Mouse (Mus musculus) MEL (cell line): ENCODE results near the gene Pigt. TPM values are rescaled to one million over a fixed set of nuclear protein-coding genes. Genes with fewer than 3 reads are reported as not detected.

ENCODE experiments used
- DNase-seq: peaks from one replicate; pipeline ENCODE4 v3.0.0; 2011; ENCODE audit warnings: low read depth, low spot score
- H3K27ac ChIP-seq: 2 replicates; pipeline ENCODE4 v1.5.1; 2012; ENCODE audit warnings: low read depth, mild to moderate bottlenecking, control low read depth, low read length, moderate library complexity; ENCODE audit not compliant: control insufficient read depth
- H3K27me3 ChIP-seq, 2 experiments: fragments of 150-350 bp in 1 of 2; sonication (generic) in 1 of 2; 2 replicates each; pipeline ENCODE4 v1.6.1; 2012; ENCODE audit warnings: low read length in 2 of 2, mild to moderate bottlenecking in 2 of 2, improper control_type of control experiment in 1 of 2, moderate library complexity in 1 of 2; ENCODE audit not compliant: insufficient read depth in 2 of 2, control insufficient read depth in 1 of 2
- H3K36me3 ChIP-seq, 2 experiments: 2 replicates each; pipeline ENCODE4 v1.6.1; 2012 to 2014; ENCODE audit warnings: low read length in 2 of 2, improper control_type of control experiment in 1 of 2, inconsistent platforms in 1 of 2, mild to moderate bottlenecking in 1 of 2; ENCODE audit not compliant: insufficient read depth in 2 of 2, control insufficient read depth in 1 of 2
- H3K4me1 ChIP-seq, 2 experiments: fragments of 150-350 bp in 1 of 2; sonication (generic) in 1 of 2; 2 replicates each; pipeline ENCODE4 v1.6.1; 2012; ENCODE audit warnings: low read length in 2 of 2, improper control_type of control experiment in 1 of 2, mild to moderate bottlenecking in 1 of 2; ENCODE audit not compliant: insufficient read depth in 2 of 2, control insufficient read depth in 1 of 2
- H3K4me3 ChIP-seq, 2 experiments: fragments of 150-350 bp in 1 of 2; sonication (generic) in 1 of 2; 2 replicates each; pipeline ENCODE4 v1.5.1; 2012; ENCODE audit warnings: low read depth in 2 of 2, low read length in 2 of 2, mild to moderate bottlenecking in 2 of 2, moderate library complexity in 2 of 2, control low read depth in 1 of 2, improper control_type of control experiment in 1 of 2; ENCODE audit not compliant: control insufficient read depth in 1 of 2, insufficient read depth in 1 of 2
- H3K79me2 ChIP-seq: 2 replicates; pipeline ENCODE4 v1.6.1; 2012; ENCODE audit warnings: mild to moderate bottlenecking, low read length, moderate library complexity; ENCODE audit not compliant: control insufficient read depth, poor library complexity, insufficient read depth
- H3K9ac ChIP-seq: 2 replicates; pipeline ENCODE4 v1.6.1; 2012; ENCODE audit warnings: low read depth, mild to moderate bottlenecking, control low read depth, low read length, moderate library complexity; ENCODE audit not compliant: control insufficient read depth, poor library complexity, severe bottlenecking
- H3K9me3 ChIP-seq: fragments of 150-350 bp; sonication (generic); replicated peaks from 2 replicates; pipeline ENCODE4 v1.6.1; 2012; ENCODE audit warnings: mild to moderate bottlenecking, low read length, improper control_type of control experiment, moderate library complexity; ENCODE audit not compliant: insufficient read depth
- MYB ChIP-seq: IDR thresholded peaks from 2 replicates; pipeline ENCODE4 v1.6.1; 2011; ENCODE audit warnings: mild to moderate bottlenecking, low read depth, low read length, improper control_type of control experiment
- MYC ChIP-seq: IDR thresholded peaks from 2 replicates; pipeline ENCODE4 v1.6.1; 2011; ENCODE audit warnings: low read depth, mild to moderate bottlenecking, low read length, improper control_type of control experiment, moderate library complexity
- NELFE ChIP-seq: IDR thresholded peaks from 2 replicates; pipeline ENCODE4 v1.6.1; 2011; ENCODE audit warnings: low read depth, low read length, improper control_type of control experiment
- ZMIZ1 ChIP-seq: IDR thresholded peaks from 2 replicates; pipeline ENCODE4 v1.6.1; 2012; ENCODE audit warnings: low read depth, mild to moderate bottlenecking, inconsistent platforms, low read length, improper control_type of control experiment, moderate library complexity
- polyA plus RNA-seq, 2 experiments: library from polyadenylated mRNA; stranded (reverse) in 1 of 2; unstranded in 1 of 2; fragments of >175 nt in 1 of 2; fragments of >200 nt in 1 of 2; gene quantifications; 2 replicates each; pipeline versions ENCODE4 v1.2.1 to v1.2.4; 2012; ENCODE audit warnings: low replicate concordance in 2 of 2, low read depth in 1 of 2; ENCODE audit not compliant: insufficient read length in 2 of 2, insufficient read depth in 1 of 2, missing spikeins in 1 of 2
- total RNA-seq: library from RNA; depleted of rRNA; stranded (reverse); fragments of 300-350 nt; gene quantifications from 2 replicates; pipeline ENCODE4 v1.2.3, GENCODE M21; 2012; rRNA removed

Gene Pigt
- total and polyA plus RNA-seq, 3 experiments = 39.8 to 115 TPM; not detected in 1

- Histone ChIP-seq H3K9me3 (no peaks in the 10 kb centered on the region), H3K36me3 (no peaks in the 10 kb centered on the region), H3K27ac (no peak overlapping the region), H3K79me2 (no peaks in the 10 kb centered on the region), H3K4me1 (no peaks in the 10 kb centered on the region), H3K27me3 (peaks cover 5 to 8% of the 10 kb centered on the region in 2 experiments), H3K9ac (no peak overlapping the region), H3K4me3 (no peak overlapping the region)
- TF ChIP-seq MYC = no peak
- no peak for TF ChIP-seq ZMIZ1
- no peak for DNase-seq
Measured at GRCm38 (mm10) chr2:164550895-164551269, 53.6 kb downstream of the Pigt start.

- H3K4me3 ChIP-seq = no peak overlapping the region
- H3K9ac ChIP-seq = no peak overlapping the region
- no peaks in the 10 kb centered on the region for H3K9me3 ChIP-seq
- H3K36me3 ChIP-seq = no peaks in the 10 kb centered on the region
- no peak overlapping the region for H3K27ac ChIP-seq
- H3K4me1 ChIP-seq = no peaks in the 10 kb centered on the region
- no peaks in the 10 kb centered on the region for H3K79me2 ChIP-seq
- no peak for TF ChIP-seq ZMIZ1
- TF ChIP-seq MYB = no peak
- no peak for TF ChIP-seq NELFE
- no peak for DNase-seq
- H3K27me3 ChIP-seq = peaks cover 5 to 13% of the 10 kb centered on the region in 2 experiments
Measured at GRCm38 (mm10) chr2:164551502-164551901, 54.2 kb downstream of the Pigt start.

Other genes with a start within 250 kb of the Pigt start
- gene Svs3b, start 240.9 kb upstream of the Pigt start, total RNA-seq = not detected in 2 replicates
- gene Svs3b, start 240.9 kb upstream of the Pigt start, polyA plus RNA-seq = not detected
- not detected in 2 replicates for gene Svs4, start 219.1 kb upstream of the Pigt start, total RNA-seq
- gene Svs4, start 219.1 kb upstream of the Pigt start, polyA plus RNA-seq = not detected
- not detected in 2 replicates for gene Svs3a, start 208.3 kb upstream of the Pigt start, total RNA-seq
- not detected for gene Svs3a, start 208.3 kb upstream of the Pigt start, polyA plus RNA-seq
- gene Svs6, start 180.8 kb upstream of the Pigt start, total RNA-seq = not detected in 2 replicates
- not detected for gene Svs6, start 180.8 kb upstream of the Pigt start, polyA plus RNA-seq
- gene Svs5, start 164.8 kb upstream of the Pigt start, total RNA-seq = not detected in 2 replicates
- gene Svs5, start 164.8 kb upstream of the Pigt start, polyA plus RNA-seq = not detected
- not detected in 2 replicates for gene Slpi, start 108.4 kb upstream of the Pigt start, total RNA-seq
- not detected for gene Slpi, start 108.4 kb upstream of the Pigt start, polyA plus RNA-seq
- not detected in 2 replicates for gene Rbpjl, start 94.4 kb upstream of the Pigt start, total RNA-seq
- gene Rbpjl, start 94.4 kb upstream of the Pigt start, polyA plus RNA-seq = under 1 TPM in 1 of 2 experiments, not detected in 1; 0.07 TPM
- gene Matn4, start 92.4 kb upstream of the Pigt start, total RNA-seq = not detected in 2 replicates
- not detected for gene Matn4, start 92.4 kb upstream of the Pigt start, polyA plus RNA-seq
- gene Sdc4, start 53.6 kb upstream of the Pigt start, total RNA-seq = not detected in 2 replicates
- not detected for gene Sdc4, start 53.6 kb upstream of the Pigt start, polyA plus RNA-seq
- 94.3 and 96.5 TPM in 2 replicates for gene Sys1, start 40.6 kb upstream of the Pigt start, total RNA-seq
- gene Sys1, start 40.6 kb upstream of the Pigt start, polyA plus RNA-seq = 10 to 100 TPM in 1 of 2 experiments, not detected in 1; 85.8 TPM
- 1.0 TPM in 1 of 2 replicates, not detected in the other for gene Gm20458, start 36.6 kb upstream of the Pigt start, total RNA-seq
- 10 to 100 TPM in 1 of 2 experiments, not detected in 1; 19.2 TPM for gene Gm20458, start 36.6 kb upstream of the Pigt start, polyA plus RNA-seq
- not detected in 2 replicates for gene Trp53tg5, start 23.8 kb upstream of the Pigt start, total RNA-seq
- gene Trp53tg5, start 23.8 kb upstream of the Pigt start, polyA plus RNA-seq = under 1 TPM in 1 of 2 experiments, not detected in 1; 0.13 TPM
- gene Dbndd2, start 11.4 kb upstream of the Pigt start, total RNA-seq = 11.9 and 13.1 TPM in 2 replicates
- 1 to 10 TPM in 1 of 2 experiments, not detected in 1; 6.9 TPM for gene Dbndd2, start 11.4 kb upstream of the Pigt start, polyA plus RNA-seq
- gene Wfdc2, start 64.9 kb downstream of the Pigt start, total RNA-seq = not detected in 2 replicates
- gene Wfdc2, start 64.9 kb downstream of the Pigt start, polyA plus RNA-seq = not detected
- not detected in 2 replicates for gene Spint3, start 75.9 kb downstream of the Pigt start, total RNA-seq
- gene Spint3, start 75.9 kb downstream of the Pigt start, polyA plus RNA-seq = not detected
- gene Wfdc6a, start 87.9 kb downstream of the Pigt start, total RNA-seq = not detected in 2 replicates
- not detected for gene Wfdc6a, start 87.9 kb downstream of the Pigt start, polyA plus RNA-seq
- gene Eppin, start 96.1 kb downstream of the Pigt start, total RNA-seq = not detected in 2 replicates
- gene Eppin, start 96.1 kb downstream of the Pigt start, polyA plus RNA-seq = not detected
- gene Wfdc6b, start 116.0 kb downstream of the Pigt start, total RNA-seq = not detected in 2 replicates
- not detected for gene Wfdc6b, start 116.0 kb downstream of the Pigt start, polyA plus RNA-seq
- gene Wfdc8, start 116.1 kb downstream of the Pigt start, total RNA-seq = not detected in 2 replicates
- gene Wfdc8, start 116.1 kb downstream of the Pigt start, polyA plus RNA-seq = not detected
- gene Wfdc16, start 141.3 kb downstream of the Pigt start, total RNA-seq = not detected in 2 replicates
- gene Wfdc16, start 141.3 kb downstream of the Pigt start, polyA plus RNA-seq = not detected
- not detected in 2 replicates for gene Wfdc10, start 158.5 kb downstream of the Pigt start, total RNA-seq
- gene Wfdc10, start 158.5 kb downstream of the Pigt start, polyA plus RNA-seq = not detected
- not detected in 2 replicates for gene Wfdc9, start 159.1 kb downstream of the Pigt start, total RNA-seq
- not detected for gene Wfdc9, start 159.1 kb downstream of the Pigt start, polyA plus RNA-seq
- gene Wfdc11, start 176.6 kb downstream of the Pigt start, total RNA-seq = not detected in 2 replicates
- not detected for gene Wfdc11, start 176.6 kb downstream of the Pigt start, polyA plus RNA-seq
- gene Wfdc13, start 187.6 kb downstream of the Pigt start, total RNA-seq = 0.12 TPM in 1 of 2 replicates, not detected in the other
- not detected for gene Wfdc13, start 187.6 kb downstream of the Pigt start, polyA plus RNA-seq
- gene Spint4, start 201.0 kb downstream of the Pigt start, total RNA-seq = not detected in 2 replicates
- not detected for gene Spint4, start 201.0 kb downstream of the Pigt start, polyA plus RNA-seq
- gene Spint5, start 217.8 kb downstream of the Pigt start, total RNA-seq = not detected in 2 replicates
- gene Spint5, start 217.8 kb downstream of the Pigt start, polyA plus RNA-seq = not detected
- gene Wfdc3, start 248.4 kb downstream of the Pigt start, total RNA-seq = 0.20 and 0.31 TPM in 2 replicates
- gene Wfdc3, start 248.4 kb downstream of the Pigt start, polyA plus RNA-seq = under 1 TPM in 1 of 2 experiments, not detected in 1; 0.40 TPM
- gene Dnttip1, start 248.5 kb downstream of the Pigt start, total RNA-seq = 20.6 and 20.9 TPM in 2 replicates
- 10 to 100 TPM in 1 of 2 experiments, not detected in 1; 59.9 TPM for gene Dnttip1, start 248.5 kb downstream of the Pigt start, polyA plus RNA-seq